Mouse (Mus musculus): ENCODE results near the gene Ldhal6b.
"Not testable (repeated sequence)": the region's sequence is repeated elsewhere in the genome, so short reads cannot be mapped to it uniquely, and the experiment has no call there.

The Ldhal6b gene

DNA sequence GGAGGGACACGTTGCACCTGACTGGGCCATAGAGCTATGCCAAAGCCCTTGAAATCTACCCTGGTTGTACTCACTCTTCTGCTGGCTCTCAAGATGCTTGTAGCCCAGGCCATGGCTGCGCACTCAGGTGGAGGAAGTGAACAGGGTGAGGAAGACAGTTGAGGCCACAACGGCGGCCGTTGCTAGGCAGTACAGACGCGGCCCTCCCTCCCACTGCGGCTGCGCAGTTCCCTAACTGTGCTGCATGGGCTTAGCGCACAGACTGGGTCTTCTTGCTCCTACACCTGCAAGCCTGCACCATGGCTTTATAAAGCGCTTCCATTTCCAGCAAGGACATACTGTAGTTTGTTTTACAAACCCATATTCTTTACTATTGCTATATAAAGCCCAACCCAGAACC, at the start of gene Ldhal6b:
Gene Ldhal6b (minus strand): TSS at position 223 of the 400 bp plus-strand sequence.
- no peak for DNase-seq (ENCODE audit: low spot score in 2 of 2)

DNA sequence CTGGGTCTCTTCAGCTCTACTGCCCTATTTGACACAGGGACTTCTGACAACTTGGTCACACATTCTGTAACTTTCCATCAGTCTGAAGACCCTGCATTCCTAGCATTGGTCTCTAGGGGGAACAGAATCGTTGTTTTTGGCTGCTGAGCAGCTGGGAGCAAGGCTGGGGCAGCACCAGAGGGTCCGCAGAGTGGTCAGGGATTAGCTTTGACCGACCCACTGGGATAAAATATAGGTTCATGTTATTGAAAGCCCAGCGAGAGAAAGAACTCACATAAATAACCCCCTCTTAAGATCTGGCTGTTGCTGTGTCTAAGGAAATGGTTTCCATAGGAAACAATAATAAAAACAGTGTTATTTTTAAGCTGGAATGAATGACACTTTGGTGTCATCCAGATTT, 48.6 kb upstream of the Ldhal6b start:
- DNase-seq (ENCODE audit: low spot score in 2 of 2): no peak

DNA sequence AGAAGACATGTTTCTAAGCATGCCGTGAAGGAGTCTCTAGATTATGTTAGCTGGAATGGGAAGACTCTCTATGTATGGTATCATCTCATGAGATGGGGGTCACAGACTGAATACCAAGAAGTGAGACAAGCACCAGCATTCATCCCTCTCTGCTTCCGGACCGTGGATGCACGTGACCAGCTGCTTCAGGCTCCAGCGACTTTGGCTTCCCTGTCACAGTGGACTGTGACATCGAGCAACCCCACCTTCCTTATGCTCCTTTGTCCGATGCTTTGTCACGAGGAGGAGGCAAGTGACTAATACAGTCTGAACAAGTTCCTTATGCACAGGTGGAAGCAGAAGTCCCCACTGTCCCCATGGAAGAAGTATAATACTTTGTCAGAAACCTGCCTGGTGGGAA, 48.2 kb upstream of the Ldhal6b start:
- no peak for DNase-seq (ENCODE audit: low spot score in 2 of 2)

DNA sequence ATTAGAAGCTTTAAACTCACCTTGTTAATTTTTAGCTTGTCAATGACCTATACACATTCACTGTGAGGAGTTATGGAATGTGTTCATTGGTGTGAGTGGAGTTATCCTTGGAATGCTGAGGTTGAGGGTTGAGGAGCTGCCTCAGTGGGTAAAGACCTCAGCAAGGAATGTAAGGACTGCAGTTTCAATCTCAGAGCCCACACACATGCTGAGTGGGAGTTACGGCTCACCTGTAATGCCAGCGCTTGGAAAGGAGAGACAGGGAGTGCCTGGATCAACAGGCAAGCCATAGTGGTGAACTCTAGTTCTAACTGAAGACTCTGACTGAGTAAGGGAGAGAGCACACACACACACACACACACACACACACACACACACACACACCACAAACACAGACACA, 45.3 kb upstream of the Ldhal6b start:
- DNase-seq (ENCODE audit: low spot score in 2 of 2): no peak

DNA sequence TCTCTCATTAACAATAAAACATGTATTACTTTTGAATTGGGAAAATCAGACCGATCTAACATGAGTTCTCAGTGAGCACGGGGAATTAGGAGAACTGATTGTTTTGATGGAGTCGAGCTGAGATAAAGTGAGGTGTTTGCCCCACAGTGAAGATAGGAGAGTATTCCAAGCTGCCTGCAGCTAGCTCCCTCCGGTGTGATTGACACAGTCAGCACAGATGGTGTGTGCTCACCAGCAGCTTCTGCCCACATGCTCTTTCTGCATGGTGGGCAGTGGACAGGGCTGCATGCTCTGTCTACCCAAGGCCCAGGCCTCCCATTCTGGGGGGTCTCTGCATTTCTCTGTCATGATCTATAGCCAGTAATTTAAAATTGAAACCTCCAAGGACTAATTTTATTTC, 35.1 kb upstream of the Ldhal6b start:
- no peak for DNase-seq (ENCODE audit: low spot score in 2 of 2)

DNA sequence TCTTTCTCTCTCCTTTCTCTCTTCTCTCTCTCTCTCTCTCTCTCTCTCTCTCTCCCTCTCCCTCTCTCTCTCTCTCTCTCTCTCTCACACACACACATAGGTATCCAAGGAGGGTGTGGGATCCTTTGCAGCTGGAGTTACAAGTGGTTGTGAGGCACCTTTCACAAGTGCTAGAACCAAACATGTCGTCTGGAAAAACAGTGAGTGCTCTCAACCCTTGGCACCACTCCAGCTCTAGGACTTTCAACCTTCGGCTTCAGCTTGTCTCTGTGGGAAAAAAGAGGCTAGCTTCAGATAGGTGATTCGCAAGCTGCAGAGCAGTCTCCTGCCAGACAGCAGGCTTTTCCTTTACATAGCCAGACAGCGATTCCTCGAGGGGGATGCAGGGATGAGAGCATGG, 25.2 kb upstream of the Ldhal6b start:
- no peak for DNase-seq (ENCODE audit: low spot score in 2 of 2)

DNA sequence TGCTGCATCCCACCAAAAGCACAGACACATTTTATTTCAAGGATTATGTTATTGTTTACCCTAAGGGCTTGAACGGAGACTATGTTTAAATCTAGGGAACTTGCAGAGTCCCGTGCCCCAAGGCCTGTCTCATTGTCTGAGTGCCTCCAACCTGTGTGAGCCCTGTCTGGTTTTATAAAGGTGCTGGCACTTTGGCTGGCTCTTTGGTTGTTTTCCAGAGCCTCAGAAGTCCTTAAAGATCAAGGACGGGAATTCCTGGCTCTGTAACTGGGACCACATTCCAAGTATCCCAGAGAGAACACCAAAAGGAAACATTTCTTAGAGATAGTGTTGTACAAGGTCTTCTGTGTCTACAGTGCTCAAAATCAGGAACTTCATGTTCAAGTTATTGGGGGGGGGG, 24.7 kb upstream of the Ldhal6b start:
- no peak for DNase-seq (ENCODE audit: low spot score in 2 of 2)

DNA sequence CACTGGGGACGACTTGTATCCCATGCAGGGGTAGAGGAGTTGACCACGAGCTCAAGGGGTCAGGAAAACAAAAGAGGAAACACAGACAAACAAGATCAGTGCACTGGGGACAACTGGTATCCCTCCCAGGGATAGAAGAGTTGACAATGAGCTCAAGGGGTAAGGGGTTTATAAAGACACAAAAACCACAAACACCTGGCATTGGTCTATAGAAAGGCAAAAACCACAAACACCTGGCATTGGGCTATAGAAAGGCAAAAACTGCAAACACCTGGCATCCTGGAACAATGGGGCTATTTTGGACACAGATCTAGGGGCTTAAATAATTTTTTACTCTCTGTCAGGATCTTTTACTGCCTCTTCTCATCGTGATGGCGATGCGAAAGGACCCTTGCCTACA, 23.8 kb upstream of the Ldhal6b start:
- DNase-seq (ENCODE audit: low spot score in 2 of 2): not testable (repeated sequence)

DNA sequence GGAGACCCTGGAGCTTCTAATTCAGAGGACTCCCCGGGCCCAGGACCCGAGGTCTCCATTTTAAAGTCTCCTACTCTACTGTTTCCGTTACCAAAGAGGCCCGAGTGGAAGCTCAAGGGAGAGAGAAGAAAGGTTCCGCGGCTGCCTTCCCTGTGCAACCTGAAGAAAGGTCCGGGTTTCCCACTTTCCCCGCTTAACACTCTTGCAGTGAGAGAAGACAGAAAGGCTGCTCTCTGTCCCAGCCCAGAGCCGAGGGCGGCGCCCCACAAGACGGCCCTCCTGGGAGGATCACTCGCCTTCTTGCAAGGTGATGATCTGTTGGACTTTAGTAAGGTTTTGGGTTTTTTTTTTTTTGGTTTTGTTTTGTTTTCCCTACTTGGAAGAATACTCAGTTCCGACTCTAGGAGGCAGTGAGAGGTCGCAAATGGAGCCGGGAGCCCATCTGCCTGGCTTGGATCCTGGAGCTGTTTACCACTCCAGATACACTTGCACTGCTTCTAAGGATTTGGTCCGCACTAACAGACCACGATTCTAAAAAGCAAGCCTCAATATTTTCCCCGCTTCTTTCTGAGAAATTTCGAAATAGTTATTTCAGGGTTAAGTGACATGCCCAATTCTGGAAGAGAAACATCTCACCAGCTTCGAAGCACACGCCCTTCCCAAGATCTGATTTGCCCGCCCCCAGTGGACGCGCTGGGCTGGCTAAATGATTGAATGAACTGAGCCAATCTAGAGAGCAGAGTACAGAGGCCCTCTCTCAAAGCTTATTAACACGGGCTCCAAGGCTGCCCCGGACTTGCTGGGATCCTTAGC, 21.8 kb upstream of the Ldhal6b start, which contains the start of gene Tmem242:
Gene Tmem242 (minus strand): TSS at position 101 of the 813 bp plus-strand sequence.
- DNase-seq (ENCODE audit: low spot score in 2 of 2): peak; percentile 79 to 86

DNA sequence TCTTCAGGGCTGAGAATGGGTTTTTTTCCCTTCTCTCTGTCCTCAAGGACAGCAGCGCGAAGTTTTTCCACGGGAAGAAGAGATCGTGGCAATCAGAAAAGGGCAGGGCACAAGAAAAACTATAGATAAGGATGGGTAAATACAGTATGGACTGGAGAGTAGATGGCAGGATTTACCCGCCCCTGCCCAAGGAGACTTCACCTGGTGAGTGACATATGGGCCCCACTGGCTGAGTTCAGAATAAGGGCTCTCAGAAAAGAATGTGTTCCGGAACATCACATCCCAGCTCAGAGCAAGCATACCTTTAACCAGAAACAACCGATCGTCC, 21.2 kb upstream of the Ldhal6b start:
- DNase-seq (ENCODE audit: low spot score in 2 of 2): no peak

DNA sequence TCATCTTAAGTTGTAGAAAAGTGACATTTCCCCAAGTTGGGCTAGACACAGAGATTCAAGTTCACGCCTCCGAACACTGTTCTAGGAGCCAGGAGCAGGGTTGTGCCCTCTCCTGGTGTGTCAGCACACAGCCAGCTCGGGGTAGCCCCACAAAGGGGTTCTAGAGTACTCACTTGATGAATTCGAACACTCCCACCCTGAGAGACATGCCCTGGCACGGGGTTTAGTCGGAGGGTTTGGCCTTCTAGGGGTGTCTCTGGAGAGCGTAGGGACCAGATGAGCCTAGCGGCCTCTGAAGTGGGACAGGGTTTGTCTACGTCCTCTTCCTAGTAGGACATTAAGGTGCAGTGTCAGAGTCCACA, 11.2 kb upstream of the Ldhal6b start:
- no peak for DNase-seq (ENCODE audit: low spot score in 2 of 2)

DNA sequence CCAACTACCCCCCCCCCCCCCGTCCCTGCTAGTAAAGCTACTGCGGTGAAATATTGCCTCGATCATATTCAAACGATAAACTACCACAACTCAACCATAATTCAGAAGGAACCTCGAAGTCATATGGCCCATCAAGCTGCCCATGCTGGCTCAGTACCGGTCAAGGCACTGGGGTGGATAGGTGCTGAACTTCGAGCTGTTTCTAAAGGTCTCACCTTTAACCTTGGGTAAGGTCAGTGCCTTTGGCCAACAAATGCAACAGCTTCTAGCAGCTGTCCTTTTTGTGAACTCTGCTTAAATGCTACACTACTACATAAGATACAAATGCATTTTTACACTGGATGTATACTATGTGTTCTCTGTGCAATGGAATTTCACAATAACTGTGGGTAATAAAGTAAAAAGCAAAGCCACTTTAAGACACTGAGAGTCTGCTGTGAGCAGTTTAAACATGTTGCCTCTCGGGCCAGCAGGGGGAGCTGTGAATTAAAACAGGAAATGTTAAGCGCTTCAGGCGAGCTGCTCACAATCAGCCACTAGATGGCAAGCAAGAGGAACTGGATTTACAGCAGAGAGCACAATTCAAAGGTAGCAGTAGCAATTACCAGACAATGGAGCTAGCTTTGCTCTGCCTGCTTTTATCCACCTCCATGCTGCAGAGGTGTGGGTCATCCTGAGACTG, 10.7 kb upstream of the Ldhal6b start:
- peak; percentile 82 to 91 for DNase-seq (ENCODE audit: low spot score in 2 of 2)

DNA sequence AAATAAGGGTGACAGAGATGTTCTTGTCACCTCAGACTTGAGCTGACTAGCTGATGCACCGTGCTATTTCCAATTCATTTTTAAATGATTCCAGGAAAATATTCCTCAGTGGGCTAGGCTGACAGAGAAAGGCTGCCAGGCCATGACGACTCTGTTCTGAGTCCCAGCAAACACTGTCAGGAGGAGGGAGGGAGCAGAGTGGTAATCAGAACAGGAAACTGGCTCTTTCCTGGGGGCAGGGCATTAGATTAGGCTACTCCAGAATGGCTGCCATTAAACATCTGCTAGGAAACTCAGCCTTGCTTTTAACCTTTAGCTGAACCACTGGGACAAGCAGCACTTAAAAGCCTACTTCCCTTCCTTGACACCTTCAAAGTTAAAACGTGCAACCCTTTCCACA, 6.6 kb upstream of the Ldhal6b start:
- no peak for DNase-seq (ENCODE audit: low spot score in 2 of 2)

DNA sequence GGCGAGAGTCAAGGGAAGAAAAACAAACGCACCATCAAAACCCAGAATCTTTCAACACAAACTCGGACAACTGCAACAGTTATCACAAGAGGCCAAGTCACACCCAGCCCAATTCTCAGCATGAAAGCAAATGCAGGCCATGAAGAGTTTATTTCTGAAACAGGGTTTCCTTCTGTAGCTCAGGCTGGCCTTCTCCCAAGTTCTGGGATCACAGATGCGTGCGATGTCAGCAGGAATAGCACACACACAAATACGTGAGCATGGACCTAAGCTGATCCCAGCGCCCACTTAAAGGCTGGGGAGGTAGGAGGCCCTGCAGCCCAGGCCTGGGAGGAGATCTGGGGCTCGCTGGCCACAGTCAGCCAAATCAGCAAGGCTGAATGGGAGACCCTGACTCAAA, 5.6 kb upstream of the Ldhal6b start:
- no peak for DNase-seq (ENCODE audit: low spot score in 2 of 2)

DNA sequence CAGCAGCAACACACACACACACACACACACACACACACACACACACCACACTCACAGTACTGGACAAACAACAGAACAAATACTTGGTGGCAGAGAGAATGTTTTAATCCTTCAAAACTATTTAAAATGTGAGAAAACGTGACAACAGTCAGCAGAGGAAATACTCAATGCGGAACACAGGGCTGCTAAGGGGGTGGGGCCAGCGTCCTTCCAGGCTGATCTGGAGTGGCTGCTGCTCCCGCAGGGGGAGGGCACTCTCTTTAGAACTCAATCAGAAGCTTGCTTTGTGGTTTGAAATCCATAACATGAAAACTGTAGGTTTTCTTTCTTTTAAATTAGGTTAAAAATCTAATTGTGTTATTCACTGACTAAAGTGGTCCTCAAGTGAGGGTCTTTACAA, 3.3 kb upstream of the Ldhal6b start:
- DNase-seq (ENCODE audit: low spot score in 2 of 2): no peak

DNA sequence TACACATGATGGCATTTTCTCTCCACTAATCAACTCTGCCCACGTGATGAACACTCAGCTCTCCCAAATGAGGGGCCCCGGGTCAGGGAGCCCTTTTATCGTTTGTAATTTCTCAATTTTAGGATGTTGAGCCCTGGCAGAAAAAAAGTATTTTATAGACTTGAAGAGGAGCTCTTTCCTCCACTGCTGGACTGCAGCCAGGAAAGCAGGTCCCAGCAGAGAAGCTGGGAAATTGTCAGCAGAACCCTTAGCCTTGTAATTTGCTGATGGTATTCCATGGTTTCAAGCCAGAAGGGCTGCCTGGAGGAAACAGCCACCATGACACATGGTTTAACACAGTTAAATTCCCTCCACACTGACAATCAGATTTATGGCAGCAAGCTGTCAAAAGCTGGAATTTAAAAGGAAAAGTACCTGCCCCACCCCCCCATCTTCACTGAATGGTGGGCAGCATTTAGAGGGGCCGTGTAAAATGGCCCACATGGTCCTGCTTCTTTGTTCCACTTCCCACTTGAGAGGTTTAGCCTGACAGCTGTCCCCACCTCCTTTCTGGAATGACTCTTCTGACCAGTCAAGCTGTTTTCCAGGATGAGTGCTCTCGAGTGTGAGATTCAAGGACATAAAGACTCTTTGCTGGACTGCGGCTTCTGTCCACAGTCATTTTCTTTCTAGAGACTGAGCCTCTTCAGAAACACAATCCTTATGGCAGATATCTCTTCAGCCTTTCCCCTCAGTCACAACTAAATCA, 1.4 kb upstream of the Ldhal6b start:
- no peak for DNase-seq (ENCODE audit: low spot score in 2 of 2)

DNA sequence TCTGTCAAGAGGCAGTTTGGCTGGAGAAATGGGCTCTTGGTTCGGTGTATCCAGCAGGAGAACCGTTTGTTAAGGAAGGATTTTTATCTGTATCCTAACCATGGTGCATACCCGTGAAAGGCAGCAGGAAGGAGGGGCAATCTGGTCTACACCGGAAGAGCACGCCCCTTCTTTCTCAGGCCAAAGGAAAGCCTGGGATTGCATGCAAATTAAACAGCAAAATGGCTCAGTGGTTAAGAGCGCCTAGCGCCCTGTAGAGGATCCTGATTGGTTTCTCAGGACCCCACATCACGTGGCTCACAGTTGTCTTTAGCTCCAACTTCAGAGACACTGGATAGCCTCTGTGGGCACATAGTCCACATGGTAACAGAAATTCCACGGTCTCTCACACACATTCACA, 489 bp upstream of the Ldhal6b start:
- DNase-seq (ENCODE audit: low spot score in 2 of 2): no peak

DNA sequence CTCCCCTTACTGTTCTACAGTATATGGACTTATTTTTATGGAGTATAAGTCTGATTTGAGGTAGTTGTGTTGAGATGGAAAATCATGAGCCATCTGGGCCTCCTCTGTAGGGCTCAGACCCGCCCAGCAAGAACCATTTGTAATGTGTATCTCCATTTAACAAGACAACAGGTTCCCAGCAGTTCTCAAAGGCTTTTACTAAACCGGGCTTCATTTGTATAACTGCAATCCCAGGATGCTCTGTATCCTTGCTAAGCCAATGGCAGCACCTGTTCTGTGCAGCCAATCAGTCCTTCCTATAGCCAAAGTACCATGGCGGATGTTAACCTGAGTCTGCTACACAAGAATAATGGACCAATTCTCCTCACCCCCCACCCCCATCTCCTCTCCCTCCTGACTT, 2.0 kb downstream of the Ldhal6b start:
- DNase-seq (ENCODE audit: low spot score in 2 of 2): no peak

DNA sequence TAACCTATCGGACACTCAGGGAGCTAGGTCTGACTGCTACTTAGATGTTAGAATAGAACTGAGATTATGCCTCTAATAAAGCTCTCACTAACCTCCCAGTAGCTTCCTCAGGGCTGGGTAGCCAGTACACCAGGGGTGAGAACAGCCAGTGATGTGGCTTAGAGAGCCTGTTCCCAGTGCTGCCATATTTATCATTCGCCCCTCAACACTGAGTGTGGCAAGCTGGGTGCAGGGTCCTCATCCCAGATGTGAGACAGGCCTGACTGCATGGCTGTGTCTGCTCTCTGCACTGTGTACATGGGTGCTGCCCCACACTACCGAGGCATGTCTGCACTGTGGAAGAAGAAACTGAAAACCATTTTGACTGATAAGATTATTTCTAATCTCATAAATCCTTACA, 4.5 kb downstream of the Ldhal6b start:
- DNase-seq (ENCODE audit: low spot score in 2 of 2): no peak

DNA sequence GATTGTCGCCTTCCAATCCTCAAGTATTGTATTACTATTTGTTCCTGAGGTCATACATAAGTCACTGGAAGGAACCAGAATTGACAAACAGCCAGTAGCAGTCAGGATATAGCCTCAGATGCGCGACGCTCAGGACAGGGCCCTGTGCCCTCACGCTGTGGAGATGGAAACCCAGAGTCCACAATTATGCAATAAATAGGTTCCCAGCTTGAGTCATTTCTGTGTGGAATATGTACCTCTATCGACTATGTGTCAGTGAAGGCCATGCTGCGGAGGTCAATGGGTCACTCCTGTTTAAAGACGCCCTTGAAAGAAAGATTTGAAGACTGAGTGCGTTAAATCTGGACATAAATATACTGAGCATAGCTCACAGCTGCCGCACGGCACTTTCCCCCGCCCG, 5.2 kb downstream of the Ldhal6b start:
- DNase-seq (ENCODE audit: low spot score in 2 of 2): no peak

DNA sequence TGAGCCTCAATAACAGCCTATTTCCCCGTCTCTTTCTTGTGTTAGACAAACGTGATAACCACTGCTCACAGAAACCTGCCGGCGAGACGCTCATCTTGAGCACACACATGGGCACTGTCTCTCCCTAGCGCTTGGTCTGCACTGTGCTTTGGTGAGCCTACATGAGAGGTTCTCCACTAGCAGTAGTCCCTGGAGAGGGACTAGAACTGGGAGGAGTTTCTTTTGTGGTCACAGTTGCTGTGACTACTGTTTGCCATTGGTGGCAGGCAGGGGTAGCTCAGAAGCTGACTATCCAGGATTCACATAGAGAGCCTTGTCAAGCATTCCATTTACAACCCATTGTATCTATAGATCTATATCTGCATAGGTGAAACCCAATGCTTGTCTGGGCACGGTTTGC, 5.8 kb downstream of the Ldhal6b start:
- DNase-seq (ENCODE audit: low spot score in 2 of 2): no peak

DNA sequence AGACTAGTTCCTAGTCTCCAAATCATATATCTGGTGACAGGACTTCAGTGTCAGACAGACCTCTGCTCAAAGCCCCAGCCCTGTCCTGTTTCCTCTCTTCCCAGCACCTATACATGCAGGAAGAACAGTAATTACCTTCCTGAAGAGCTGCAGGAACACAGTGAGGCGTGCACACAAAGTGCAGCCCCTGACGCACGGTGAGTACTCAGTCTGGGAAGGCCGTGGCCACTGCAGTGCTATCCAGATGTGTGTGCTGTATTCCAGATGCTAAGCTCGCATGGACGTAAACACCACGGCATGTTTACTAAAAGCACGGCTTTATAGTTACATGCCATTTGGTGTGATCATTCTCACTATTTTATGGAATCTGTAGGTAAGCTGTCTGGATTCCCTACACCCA, 6.3 kb downstream of the Ldhal6b start:
- DNase-seq (ENCODE audit: low spot score in 2 of 2): no peak

DNA sequence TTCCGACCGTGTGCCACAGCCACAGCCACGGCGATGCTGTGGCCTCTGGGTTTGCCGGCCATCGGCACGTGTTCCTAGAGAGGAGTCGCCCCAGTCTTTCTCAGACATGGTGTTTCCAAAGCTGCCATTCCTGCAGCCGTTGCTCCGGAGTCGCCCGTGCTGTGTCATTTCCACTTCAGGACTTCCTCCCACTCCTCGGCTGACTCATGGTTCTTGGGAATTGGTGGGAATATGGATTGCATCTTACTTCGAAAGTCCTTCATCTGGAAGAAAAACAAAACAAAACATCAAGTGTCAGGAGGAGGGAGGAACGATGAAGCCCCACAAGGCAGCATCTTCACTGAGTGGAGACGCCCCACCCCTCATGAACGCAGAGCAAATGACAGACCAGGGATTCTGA, 7.4 kb downstream of the Ldhal6b start:
- no peak for DNase-seq (ENCODE audit: low spot score in 2 of 2)
